Mouse (Mus musculus) erythroblast, embryonic 14.5 days (primary cell): ENCODE results near the gene Mrpl20.

Experiments used
- GATA1 ChIP-seq: IDR thresholded peaks from 2 replicates; pipeline ENCODE4 v1.6.1; 2012; ENCODE audit warnings: low read length, inconsistent platforms, mixed read lengths
- TAL1 ChIP-seq: IDR thresholded peaks from 3 replicates; pipeline ENCODE4 v1.6.1; 2012; ENCODE audit warnings: low read length, inconsistent platforms, mixed read lengths

GRCm38 (mm10) chr4:155772786-155773185, 29.9 kb upstream of the Mrpl20 start:
- TF ChIP-seq GATA1 = no peak
- no peak for TF ChIP-seq TAL1
